Mouse (Mus musculus) hindbrain, embryonic 12.5 days (tissue): ENCODE measurements around the gene Slc22a14. TPM values are rescaled to one million over a fixed set of nuclear protein-coding genes. Genes with fewer than 3 reads are reported as not detected.

ENCODE experiments used
- ATAC-seq: fragments of 200-750 bp; cut with Nextera tagmentation; 2 replicates; pipeline ENCODE4 v1.8.0; 2017; ENCODE audit warnings: moderate TSS enrichment; ENCODE audit not compliant: low FRiP score
- H3K27ac ChIP-seq: fragments of 300-500 bp; sonication (generic); 2 replicates; pipeline ENCODE4 v1.5.1; 2016; ENCODE audit warnings: mild to moderate bottlenecking
- H3K27me3 ChIP-seq: fragments of 300-500 bp; sonication (generic); 2 replicates; pipeline ENCODE4 v1.6.1; 2016; ENCODE audit warnings: mild to moderate bottlenecking
- H3K36me3 ChIP-seq: fragments of 300-500 bp; sonication (generic); 2 replicates; pipeline ENCODE4 v1.6.1; 2016; ENCODE audit warnings: mild to moderate bottlenecking
- H3K4me1 ChIP-seq: fragments of 300-500 bp; sonication (generic); 2 replicates; pipeline ENCODE4 v1.6.1; 2016
- H3K4me2 ChIP-seq: fragments of 300-500 bp; sonication (generic); replicated peaks from 2 replicates; pipeline ENCODE4 v1.6.1; 2016; ENCODE audit warnings: mild to moderate bottlenecking
- H3K4me3 ChIP-seq: fragments of 300-500 bp; sonication (generic); 2 replicates; pipeline ENCODE4 v1.5.1; 2016; ENCODE audit warnings: mild to moderate bottlenecking
- H3K9ac ChIP-seq: fragments of 300-500 bp; sonication (generic); 2 replicates; pipeline ENCODE4 v1.6.1; 2016; ENCODE audit warnings: mild to moderate bottlenecking, moderate library complexity
- H3K9me3 ChIP-seq: fragments of 300-500 bp; sonication (generic); replicated peaks from 2 replicates; pipeline ENCODE4 v1.6.1; 2016; ENCODE audit warnings: mild to moderate bottlenecking
- WGBS: fragments of 180-500 bp; shearing (Covaris S2); methylation state at CpG from one replicate; pipeline ENCODE4 v1.1.7; 2016; 5-methylcytosine and 5-hydroxymethylcytosine counted together
- polyA plus RNA-seq: library from polyadenylated mRNA; unstranded; fragments of >200 nt; fragmentation: Nextera tagmentation; extraction: Ambion mirVana; gene quantifications from 2 replicates; pipeline ENCODE4 v1.2.1, GENCODE M21; 2016

Slc22a14 gene
- not detected in 2 replicates for polyA plus RNA-seq

DNA sequence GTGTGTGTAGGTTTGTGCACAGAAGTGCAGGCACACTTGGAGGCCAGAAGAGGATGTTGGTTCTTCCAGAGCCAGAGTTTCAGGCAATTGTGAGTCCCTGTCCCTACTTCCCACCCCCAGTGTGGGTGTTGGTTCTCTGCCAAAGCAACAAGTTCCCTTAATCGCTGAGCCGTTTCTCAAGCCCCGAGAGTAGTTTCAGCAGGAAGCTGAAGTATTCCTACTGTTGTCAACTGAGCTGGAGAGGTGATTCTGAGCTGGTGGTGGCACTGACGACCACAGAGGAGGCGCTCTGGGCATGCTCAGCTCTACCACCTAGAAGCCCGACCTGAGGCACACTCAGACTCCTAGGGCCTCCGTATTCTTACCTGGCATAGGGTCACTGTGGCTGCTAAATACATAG, at the start of gene Slc22a14:
TSS of gene Slc22a14 (minus strand) at position 270 of the 400 bp plus-strand sequence.
- H3K27ac ChIP-seq, result no peak within 1 kb of the TSS
- no peak within 1 kb of the TSS for H3K4me3 ChIP-seq
- WGBS, result 81% methylated on average over 7 of the region's 7 CpGs
- no peak for ATAC-seq
- H3K9ac ChIP-seq, result no peak within 1 kb of the TSS
- no peaks in the 10 kb centered on the region for H3K4me1 ChIP-seq
- no peaks in the 10 kb centered on the region for H3K36me3 ChIP-seq
- no peaks in the 10 kb centered on the region for H3K9me3 ChIP-seq
- no peak within 1 kb of the TSS for H3K4me2 ChIP-seq
- no peaks in the 10 kb centered on the region for H3K27me3 ChIP-seq

DNA sequence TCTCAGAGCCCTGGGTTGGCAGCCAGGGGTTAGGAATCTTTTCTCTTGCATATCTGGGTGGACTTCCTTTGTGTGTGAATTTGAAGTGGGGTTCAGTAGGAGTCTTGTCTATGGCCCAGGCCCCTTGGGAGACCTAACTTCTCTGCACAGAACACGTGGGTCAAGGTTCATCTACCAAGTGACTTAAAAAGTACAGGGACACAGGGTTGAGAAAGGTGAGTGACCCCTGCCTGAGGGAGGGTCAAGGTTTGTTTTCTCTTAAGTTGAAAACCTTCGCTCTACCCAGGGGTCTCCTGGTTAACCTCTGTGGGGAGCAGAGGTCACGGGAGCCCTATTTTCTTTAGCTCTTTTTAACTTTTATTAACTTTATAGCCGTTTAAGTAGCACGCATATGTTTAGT, 44.5 kb upstream of the Slc22a14 start:
- Histone ChIP-seq H3K4me3 (no peak overlapping the region), H3K4me1 (peaks cover 36% of the 10 kb centered on the region), H3K9ac (no peak overlapping the region), H3K9me3 (peaks cover 6% of the 10 kb centered on the region; the same call in 1 of the 2 replicates), H3K4me2 (no peak overlapping the region), H3K36me3 (peaks cover 12% of the 10 kb centered on the region; the same call in 1 of the 2 replicates), H3K27ac (no peak overlapping the region), H3K27me3 (no peaks in the 10 kb centered on the region)
- ATAC-seq, result no peak
- WGBS, result 78% methylated on average over 5 of the region's 5 CpGs

DNA sequence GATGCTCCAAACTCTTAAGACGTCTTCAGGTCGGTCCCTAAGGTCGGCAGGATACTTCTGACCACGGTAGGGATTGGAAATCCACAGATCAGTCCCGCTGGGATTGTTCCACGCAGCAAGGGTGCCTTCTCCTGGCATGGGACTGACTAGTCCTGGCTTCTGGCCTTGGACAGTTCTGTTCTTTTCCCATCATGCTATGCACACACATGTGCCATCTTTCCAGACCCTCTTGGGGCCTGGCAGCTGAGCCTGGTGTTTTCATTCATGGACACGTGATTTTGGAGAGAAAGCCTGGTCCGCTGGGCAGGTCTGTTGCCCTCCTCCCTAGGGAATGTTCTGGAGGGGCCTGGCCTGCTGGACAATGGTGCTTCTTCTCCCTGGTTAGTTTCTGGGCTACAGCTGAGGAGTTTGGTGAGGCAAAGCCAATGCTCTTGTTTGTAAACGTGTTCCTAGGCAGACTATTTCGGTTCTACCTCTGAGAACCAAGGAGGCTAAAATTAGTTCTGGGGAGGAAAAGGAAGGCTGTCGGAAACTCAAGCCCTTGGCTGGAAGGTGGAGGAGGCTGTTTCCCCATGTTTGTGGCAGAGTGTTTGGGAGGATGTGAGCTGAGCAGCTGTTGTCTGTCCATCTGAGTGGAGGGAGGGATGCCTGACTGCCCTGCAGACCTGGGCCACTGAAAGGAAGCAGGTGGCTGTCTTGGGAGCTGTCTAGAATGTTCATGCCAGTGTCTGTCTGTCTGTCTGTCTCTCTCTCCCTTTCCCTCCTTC, 43.7 kb upstream of the Slc22a14 start:
- no peak overlapping the region for H3K4me3 ChIP-seq
- 83% methylated on average over 11 of the region's 11 CpGs for WGBS
- no peak overlapping the region for H3K9ac ChIP-seq
- H3K4me1 ChIP-seq, result peaks cover 44% of the 10 kb centered on the region
- H3K36me3 ChIP-seq, result peaks cover 12% of the 10 kb centered on the region; the same call in 1 of the 2 replicates
- no peaks in the 10 kb centered on the region for H3K27me3 ChIP-seq
- no peak overlapping the region for H3K4me2 ChIP-seq
- no peak for ATAC-seq
- H3K9me3 ChIP-seq, result peaks cover 6% of the 10 kb centered on the region; the same call in 1 of the 2 replicates
- no peak overlapping the region for H3K27ac ChIP-seq

DNA sequence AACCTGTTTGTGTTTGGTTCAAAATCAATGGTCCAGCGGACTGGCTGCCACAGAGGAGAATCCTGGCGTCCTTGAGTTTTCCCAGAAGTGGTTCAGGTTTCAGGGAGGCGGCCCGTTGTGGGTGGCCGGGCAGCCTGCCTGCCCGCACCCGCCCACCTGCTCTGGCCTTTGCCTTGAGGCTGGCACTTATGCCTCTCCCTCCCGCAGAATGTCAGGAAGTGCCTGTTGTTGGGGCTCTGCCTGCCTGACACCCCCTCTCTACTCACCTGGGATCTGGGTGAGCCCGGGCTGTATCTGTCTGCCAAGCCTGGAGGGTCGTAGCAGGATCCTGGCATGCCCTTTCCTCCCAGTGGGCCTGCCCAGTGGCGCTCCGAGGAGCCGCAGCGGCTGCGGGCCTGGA, 42.5 kb upstream of the Slc22a14 start:
- Histone ChIP-seq H3K27ac (no peak overlapping the region), H3K36me3 (peaks cover 12% of the 10 kb centered on the region; the same call in 1 of the 2 replicates), H3K27me3 (no peaks in the 10 kb centered on the region), H3K4me3 (no peak overlapping the region), H3K4me2 (no peak overlapping the region), H3K9me3 (peaks cover 6% of the 10 kb centered on the region; the same call in 1 of the 2 replicates), H3K4me1 (peaks cover 50% of the 10 kb centered on the region), H3K9ac (0 out of 2 replicates have a peak overlapping the region, but pooled peaks have one; percentile 18)
- 70% methylated on average over 15 of the region's 15 CpGs for WGBS
- no peak for ATAC-seq

DNA sequence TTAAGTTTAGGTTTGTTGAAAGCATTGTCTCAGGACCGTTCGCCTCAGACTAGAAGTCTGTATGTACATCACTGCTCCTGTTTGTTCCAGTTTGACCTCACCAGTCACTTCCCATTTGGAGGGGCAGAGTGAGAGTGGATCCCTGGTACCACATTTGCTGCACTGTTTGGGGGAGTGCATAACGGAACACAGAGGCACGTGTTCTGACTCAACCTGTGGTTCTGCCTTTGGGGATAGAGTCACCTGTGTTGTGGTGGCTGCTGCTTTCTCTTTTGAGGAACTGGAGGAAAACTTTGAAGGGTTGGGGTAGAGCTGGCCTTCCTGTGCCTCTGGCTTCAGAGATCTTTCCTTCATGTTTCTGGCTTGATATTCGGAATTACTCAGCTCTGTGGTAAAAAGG, 38.7 kb upstream of the Slc22a14 start:
- 64% methylated on average over 5 of the region's 5 CpGs for WGBS
- peak overlapping the region; percentile 99 for H3K9ac ChIP-seq
- peaks cover 58% of the 10 kb centered on the region for H3K4me1 ChIP-seq

DNA sequence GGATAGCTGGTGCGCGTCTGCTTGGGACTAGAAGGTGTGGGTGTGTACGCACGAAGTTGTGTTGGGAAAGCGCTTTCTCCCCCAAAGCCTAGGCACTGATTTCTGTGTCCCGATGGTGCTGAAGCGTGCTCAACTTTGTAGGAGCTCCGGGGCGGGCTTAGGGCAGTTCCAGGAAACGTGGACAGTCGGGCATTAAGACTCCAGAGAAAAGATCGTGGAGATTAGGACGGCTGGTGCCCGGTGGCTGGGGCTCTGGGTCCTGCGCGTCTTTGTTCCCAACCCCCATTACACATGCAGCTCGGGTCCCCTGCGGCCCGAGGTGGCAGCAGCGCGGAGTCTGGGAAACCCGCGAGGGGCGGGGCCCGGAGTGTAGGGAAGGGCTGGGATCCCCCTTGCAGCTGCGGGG, 37.9 kb upstream of the Slc22a14 start:
- Histone ChIP-seq H3K9ac (peak overlapping the region; percentile 99), H3K4me2 (peak overlapping the region; percentile 70), H3K27ac (peak overlapping the region; percentile 99), H3K4me1 (peaks cover 51% of the 10 kb centered on the region), H3K4me3 (peak overlapping the region; percentile 89), H3K27me3 (no peaks in the 10 kb centered on the region), H3K36me3 (0 out of 2 replicates have a peak, but pooled peaks cover 3% of the 10 kb centered on the region), H3K9me3 (no peaks in the 10 kb centered on the region)
- under 1% methylated on average over 26 of the region's 26 CpGs for WGBS
- peak; percentile 55; the same call in 1 of the 2 replicates for ATAC-seq

More for the DNA sequence above, 38.7 kb upstream of the Slc22a14 start:
- H3K27me3 ChIP-seq, result no peaks in the 10 kb centered on the region
- H3K9me3 ChIP-seq, result no peaks in the 10 kb centered on the region
- H3K36me3 ChIP-seq, result 0 out of 2 replicates have a peak, but pooled peaks cover 3% of the 10 kb centered on the region
- H3K27ac ChIP-seq, result no peak overlapping the region
- H3K4me2 ChIP-seq, result peak overlapping the region; percentile 70
- ATAC-seq, result no peak
- H3K4me3 ChIP-seq, result peak overlapping the region; percentile 89

DNA sequence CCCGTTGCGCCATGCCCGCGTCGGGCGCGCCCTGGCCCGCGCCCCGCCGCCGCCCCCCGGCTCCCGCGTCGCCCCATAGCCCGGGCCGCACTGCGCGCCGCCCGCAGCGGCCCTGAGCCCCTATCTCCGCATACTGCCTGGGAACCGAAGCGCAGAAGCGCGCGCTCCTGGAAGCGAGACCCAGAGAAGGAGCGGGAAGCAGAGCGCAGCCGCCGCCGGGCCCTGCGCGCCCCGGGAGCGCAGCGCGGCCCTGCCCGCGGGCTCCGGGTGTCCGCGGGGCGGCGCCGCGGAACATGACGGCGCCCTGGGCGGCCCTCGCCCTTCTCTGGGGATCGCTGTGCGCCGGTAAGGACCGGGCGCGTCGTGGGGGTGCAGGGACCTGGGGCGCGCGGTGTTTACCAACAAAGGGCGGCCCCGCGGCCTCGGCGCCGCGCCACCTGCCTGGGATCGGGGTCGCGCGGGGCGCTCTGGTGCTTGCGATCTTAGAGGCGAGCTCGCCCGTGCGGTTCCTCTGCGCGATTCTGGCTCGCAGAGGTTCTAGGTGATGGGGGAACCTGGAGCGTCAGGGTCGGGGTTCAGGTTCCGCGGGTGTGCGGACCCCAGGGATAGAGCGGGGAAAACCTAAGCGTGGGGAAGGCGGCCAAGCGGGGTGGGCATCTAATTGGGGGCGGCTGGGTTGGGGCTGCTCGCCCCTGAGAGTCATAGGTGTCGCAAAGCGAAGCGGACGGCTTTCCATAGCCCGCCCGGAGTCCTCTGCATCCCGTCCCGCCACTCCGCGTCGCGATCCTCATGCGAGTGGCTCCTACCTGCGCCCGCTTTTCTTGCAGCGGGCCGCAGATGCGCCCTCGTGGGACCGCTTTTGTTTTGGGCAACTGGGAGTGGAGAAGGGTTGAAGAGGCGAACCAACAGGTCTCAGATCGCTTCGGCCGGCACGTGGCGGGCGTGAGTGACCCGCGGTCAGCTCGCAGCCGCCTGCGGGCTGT, 37.2 kb upstream of the Slc22a14 start:
- under 1% methylated on average over 121 of the region's 127 CpGs for WGBS
- H3K4me2 ChIP-seq, result peak overlapping the region; percentile 70
- H3K9me3 ChIP-seq, result no peaks in the 10 kb centered on the region
- H3K4me1 ChIP-seq, result peaks cover 44% of the 10 kb centered on the region
- peak overlapping the region; percentile 99 for H3K9ac ChIP-seq
- peak; percentile 32 for ATAC-seq
- H3K36me3 ChIP-seq, result no peaks in the 10 kb centered on the region
- H3K4me3 ChIP-seq, result peak overlapping the region; percentile 89
- H3K27ac ChIP-seq, result peak overlapping the region; percentile 99
- H3K27me3 ChIP-seq, result no peaks in the 10 kb centered on the region

DNA sequence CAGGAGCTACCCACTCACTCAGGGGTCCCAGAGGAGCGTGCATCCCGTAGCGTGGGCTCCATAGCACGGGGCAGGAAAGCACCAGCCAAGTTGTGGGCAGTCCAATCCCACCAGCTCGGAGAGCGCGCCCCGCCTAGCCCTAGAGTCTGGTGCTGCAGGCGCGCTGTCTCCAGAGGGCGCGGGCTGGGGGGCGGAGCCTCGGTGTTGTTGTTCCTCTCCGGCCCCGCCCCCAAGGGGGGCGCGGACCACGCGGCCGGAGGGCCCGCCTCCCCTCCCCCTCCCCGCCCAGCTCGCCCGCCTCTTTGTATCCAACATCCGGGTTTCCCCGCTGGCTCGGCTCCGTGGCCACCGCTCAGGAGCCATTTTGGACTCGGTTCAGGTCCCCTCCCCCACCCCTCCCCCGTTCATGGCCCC, 36.5 kb upstream of the Slc22a14 start, which contains the start of gene Acvr2b:
TSS of gene Acvr2b (plus strand) at position 318 of the 414 bp plus-strand sequence.
- no peaks in the 10 kb centered on the region for H3K36me3 ChIP-seq
- ATAC-seq, result peak; percentile 95
- 0% methylated on average over 14 of the region's 32 CpGs for WGBS

DNA sequence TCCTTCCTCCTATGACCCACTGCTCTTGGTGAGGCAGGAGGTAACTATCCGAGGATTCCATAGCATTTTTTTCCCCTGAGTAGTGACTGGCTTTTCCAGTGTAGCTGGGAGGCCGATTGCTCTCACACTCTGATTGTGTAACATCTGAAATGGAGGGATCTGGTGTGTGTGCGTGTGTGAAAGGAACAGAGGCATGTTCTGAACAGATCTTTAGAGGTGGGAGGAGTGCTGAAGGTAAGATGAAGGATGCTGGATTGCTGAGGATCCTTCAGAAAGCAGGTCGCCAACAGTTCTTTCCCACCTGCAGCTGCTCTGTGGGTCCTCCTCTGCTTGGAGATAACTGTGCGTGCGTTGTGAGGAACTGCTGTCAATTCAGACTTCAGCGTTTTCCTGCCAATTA, 36.0 kb upstream of the Slc22a14 start:
- Histone ChIP-seq H3K36me3 (no peaks in the 10 kb centered on the region), H3K27ac (peak overlapping the region; percentile 99; the same call in 1 of the 2 replicates), H3K4me3 (peak overlapping the region; percentile 89), H3K27me3 (no peaks in the 10 kb centered on the region), H3K9ac (peak overlapping the region; percentile 99), H3K9me3 (no peaks in the 10 kb centered on the region), H3K4me1 (peaks cover 38% of the 10 kb centered on the region), H3K4me2 (peak overlapping the region; percentile 70)
- ATAC-seq, result no peak; the same call in 1 of the 2 replicates
- 6% methylated on average over 7 of the region's 7 CpGs for WGBS

More for the DNA sequence above, 36.5 kb upstream of the Slc22a14 start, which contains the start of gene Acvr2b:
- Histone ChIP-seq H3K4me3 (peak within 1 kb of the TSS; percentile 89), H3K9me3 (no peaks in the 10 kb centered on the region), H3K9ac (peak within 1 kb of the TSS; percentile 99), H3K27ac (peak within 1 kb of the TSS; percentile 99), H3K27me3 (no peaks in the 10 kb centered on the region), H3K4me1 (peaks cover 41% of the 10 kb centered on the region), H3K4me2 (peak within 1 kb of the TSS; percentile 70)

DNA sequence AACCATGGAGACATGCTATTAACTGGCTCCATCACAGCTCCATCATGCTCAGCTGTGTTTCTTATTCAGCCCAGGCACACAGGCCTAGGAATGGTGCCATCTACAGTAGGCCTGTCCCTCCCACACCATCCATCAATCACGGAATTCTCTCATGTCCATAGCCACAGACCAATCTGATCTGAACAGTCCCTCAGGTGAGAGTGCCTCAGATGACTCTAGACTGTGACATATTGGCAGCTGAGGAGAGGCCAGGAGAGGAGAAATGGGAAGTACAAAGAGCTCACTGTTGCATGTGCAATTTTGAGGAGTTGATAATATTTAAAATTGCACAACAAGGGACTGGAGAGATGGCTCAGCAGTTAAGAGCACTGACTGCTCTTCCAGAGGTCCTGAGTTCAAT, 29.5 kb upstream of the Slc22a14 start:
- no peak for ATAC-seq
- Histone ChIP-seq H3K4me1 (no peaks in the 10 kb centered on the region), H3K4me3 (no peak overlapping the region), H3K9me3 (no peaks in the 10 kb centered on the region), H3K27me3 (no peaks in the 10 kb centered on the region), H3K27ac (no peak overlapping the region), H3K4me2 (no peak overlapping the region), H3K36me3 (no peaks in the 10 kb centered on the region), H3K9ac (no peak overlapping the region)
- WGBS, result 90% methylated on average over 1 of the region's 1 CpGs

DNA sequence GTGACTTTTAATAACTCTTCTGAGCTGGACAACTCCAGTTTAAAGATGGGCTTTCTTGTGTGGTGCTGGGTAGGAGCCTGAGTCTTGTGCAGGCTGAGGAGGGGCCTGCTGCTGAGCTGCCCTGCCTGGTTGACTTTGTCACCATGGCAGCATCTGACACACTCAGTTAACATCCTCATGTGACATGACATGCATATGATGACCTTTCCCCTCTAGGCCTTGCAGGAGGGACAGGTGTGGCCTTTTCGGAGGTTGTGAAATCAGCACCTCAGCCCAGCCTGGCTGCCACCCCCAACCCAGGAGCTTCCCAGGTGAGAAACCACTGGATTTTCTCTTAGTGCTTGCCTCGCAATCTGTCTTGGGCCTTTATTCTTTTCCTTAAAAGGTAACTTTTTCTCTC, 24.9 kb upstream of the Slc22a14 start:
- H3K36me3 ChIP-seq, result no peaks in the 10 kb centered on the region
- no peak overlapping the region for H3K9ac ChIP-seq
- 86% methylated on average over 2 of the region's 2 CpGs for WGBS
- no peak overlapping the region for H3K4me2 ChIP-seq
- no peaks in the 10 kb centered on the region for H3K4me1 ChIP-seq
- no peak overlapping the region for H3K4me3 ChIP-seq
- H3K27ac ChIP-seq, result no peak overlapping the region
- H3K27me3 ChIP-seq, result no peaks in the 10 kb centered on the region
- ATAC-seq, result no peak
- no peaks in the 10 kb centered on the region for H3K9me3 ChIP-seq

DNA sequence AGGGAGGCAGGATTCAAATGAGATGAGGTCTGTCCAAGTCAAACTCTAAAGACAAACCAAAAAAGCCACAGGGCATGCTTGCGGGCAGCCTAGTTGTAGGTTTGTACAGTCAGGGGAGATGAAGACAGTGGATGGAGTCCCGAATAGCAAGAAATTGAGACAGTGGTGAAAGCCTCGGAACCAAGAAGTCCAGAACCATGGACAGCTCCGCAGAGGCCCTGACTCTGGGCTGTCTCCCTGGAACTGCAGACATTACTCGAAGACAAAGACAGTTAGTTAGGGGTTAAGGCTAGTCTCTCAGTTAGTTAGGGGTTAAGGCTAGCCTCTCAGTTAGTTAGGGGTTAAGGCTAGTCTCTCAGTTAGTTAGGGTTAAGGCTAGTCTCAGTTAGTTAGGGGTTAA, 23.6 kb upstream of the Slc22a14 start:
- H3K4me2 ChIP-seq, result no peak overlapping the region
- WGBS, result 52% methylated on average over 5 of the region's 5 CpGs
- H3K9ac ChIP-seq, result no peak overlapping the region
- H3K27me3 ChIP-seq, result no peaks in the 10 kb centered on the region
- H3K9me3 ChIP-seq, result no peaks in the 10 kb centered on the region
- H3K4me3 ChIP-seq, result no peak overlapping the region
- no peak for ATAC-seq
- no peaks in the 10 kb centered on the region for H3K36me3 ChIP-seq
- H3K27ac ChIP-seq, result no peak overlapping the region
- H3K4me1 ChIP-seq, result no peaks in the 10 kb centered on the region
